Mouse (Mus musculus): ENCODE data around the gene Olfr1495. TPM values are rescaled to one million over a fixed set of nuclear protein-coding genes. Genes with fewer than 3 reads are reported as not detected.

Olfr1495 gene
- not detected for total RNA-seq (2023)

DNA sequence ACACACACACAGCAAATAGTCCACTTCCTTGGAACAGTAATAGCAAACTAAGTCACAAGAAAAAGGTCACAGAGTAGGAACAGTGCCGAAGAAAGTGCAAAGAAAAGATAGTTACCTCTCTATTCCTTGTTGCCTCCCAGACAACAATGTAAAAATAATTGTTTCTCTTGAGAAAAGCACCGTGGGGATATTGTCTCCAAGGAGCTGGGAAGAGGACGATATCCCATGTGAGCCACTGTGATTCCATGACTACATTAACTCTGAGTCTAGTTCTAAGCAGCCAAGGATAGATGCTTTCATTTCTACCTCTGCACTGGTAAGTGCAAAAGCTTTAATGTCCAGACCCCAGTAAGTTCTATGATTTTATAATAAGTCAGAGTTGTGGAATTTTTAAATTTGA, at the start of gene Olfr1495:
Gene Olfr1495 (plus strand): TSS at position 301 of the 400 bp plus-strand sequence.

DNA sequence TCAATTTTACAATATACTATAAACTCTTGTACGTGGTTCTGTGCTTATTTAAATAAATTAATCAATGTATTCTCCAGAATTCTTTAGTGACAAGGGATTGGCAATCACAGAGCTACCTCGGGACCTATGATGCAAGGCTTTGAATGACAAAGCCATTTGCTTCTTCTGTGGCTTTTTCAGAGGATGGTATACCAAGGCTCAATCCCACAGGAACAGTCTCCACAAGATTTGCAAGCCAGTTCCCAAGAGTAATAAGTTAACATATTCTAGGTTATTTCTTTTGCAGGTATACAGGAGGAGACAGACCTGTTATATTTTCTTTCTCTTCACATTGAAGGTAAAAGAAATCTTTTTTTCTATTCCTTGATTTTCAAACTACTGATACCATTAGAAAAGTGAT, 41.4 kb upstream of the Olfr1495 start, which contains the start of gene Olfr1493-ps1:
Gene Olfr1493-ps1 (plus strand): TSS at position 301 of the 400 bp plus-strand sequence.

DNA sequence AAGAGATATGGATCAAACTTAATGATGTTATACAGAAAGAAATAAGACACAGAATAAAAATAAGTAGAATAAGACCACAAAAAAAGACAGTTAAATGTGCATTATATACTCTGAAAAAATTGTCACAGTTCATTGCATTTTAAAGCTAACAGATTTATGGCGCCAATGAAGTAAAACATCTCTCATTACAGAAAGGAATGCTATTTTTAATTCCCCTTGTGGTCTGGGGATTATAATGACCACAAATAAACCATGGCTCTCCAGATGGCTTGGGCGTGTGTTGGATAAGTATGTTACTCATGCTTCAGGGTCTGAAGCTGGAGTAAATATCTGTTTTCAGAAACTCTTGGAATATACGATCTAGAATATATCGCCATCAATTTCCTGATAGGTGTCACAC, 25.0 kb upstream of the Olfr1495 start, which contains the start of gene Olfr1494:
Gene Olfr1494 (plus strand): TSS at position 301 of the 400 bp plus-strand sequence.

DNA sequence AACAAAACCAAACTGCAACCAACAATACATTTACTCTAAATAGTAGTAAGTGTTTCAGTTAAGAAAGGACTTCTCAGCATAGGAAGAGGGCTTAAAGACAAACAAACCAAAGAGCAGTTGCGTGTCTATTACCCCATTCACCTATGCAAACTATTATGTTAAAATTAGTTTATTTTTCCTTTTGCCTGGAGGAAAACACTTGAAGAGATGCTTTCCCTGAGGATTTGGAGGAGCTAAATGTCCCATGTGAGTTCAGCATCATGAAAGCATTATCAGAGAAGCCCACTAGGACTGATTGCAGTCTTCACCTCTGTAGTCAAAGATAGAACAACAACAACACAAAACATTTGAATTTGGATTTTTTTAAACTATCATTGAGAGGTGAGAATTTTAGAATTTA, 13.2 kb downstream of the Olfr1495 start, which contains the start of gene Olfr1496:
Gene Olfr1496 (plus strand): TSS at position 301 of the 400 bp plus-strand sequence.

DNA sequence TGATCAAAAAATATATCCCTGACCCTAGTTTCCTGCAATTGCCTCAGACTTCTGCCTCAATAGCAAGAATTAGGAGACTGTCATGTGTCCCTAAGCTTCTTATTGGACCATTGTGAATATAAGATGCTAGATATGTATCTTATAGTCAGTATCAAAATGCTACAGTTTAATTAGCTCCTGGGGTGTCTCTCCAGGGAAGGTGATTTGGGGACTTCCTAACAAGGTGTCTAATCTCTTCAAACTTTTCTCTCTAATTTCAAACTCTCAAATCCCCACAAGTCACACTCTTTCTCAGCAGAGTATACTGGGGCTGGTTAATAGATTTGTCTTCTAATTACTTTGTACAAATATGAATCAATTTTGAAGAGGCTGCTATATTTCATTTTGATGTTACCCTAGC, 33.7 kb downstream of the Olfr1495 start, which contains the start of gene Olfr1497:
Gene Olfr1497 (minus strand): TSS at position 101 of the 400 bp plus-strand sequence.

DNA sequence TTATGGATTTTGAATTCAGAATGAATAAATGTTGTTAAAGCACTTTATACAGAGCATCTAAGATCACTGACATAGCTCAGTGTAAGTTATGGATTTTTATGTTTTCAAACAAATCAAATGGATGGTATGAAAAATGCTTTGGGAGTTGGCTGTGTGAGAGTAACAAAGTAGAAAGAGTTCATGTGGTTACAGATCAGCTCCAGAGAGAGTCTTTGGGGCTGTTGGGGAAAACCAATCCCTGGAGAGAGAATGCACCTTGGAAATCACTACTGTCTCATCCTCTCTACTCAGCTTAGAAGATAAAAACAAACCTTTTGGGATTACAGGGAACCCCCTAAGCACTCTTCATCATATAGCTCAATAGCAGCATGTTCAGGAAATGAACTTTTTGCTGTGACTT, 54.9 kb downstream of the Olfr1495 start, which contains the start of gene Olfr1499:
Gene Olfr1499 (minus strand): TSS at position 101 of the 400 bp plus-strand sequence.

Other genes starting within 250 kb of the Olfr1495 start
- gene Olfr1480, start 236.7 kb upstream of the Olfr1495 start, total RNA-seq (2023), result not detected
- gene Olfr1484, start 181.1 kb upstream of the Olfr1495 start, total RNA-seq (2023), result not detected
- gene Olfr1487, start 147.2 kb upstream of the Olfr1495 start, total RNA-seq (2023), result not detected
- not detected for gene Olfr1489, start 133.0 kb upstream of the Olfr1495 start, total RNA-seq (2023)
- not detected for gene Olfr1490, start 113.5 kb upstream of the Olfr1495 start, total RNA-seq (2023)
- not detected for gene Olfr1491, start 67.3 kb upstream of the Olfr1495 start, total RNA-seq (2023)
- not detected for gene Olfr1493-ps1, start 41.3 kb upstream of the Olfr1495 start, total RNA-seq (2023)
- gene Olfr1494, start 24.9 kb upstream of the Olfr1495 start, total RNA-seq (2023), result not detected
- gene Olfr1496, start 13.3 kb downstream of the Olfr1495 start, total RNA-seq (2023), result not detected
- gene Olfr1497, start 33.6 kb downstream of the Olfr1495 start, total RNA-seq (2023), result not detected
- gene Olfr1499, start 54.8 kb downstream of the Olfr1495 start, total RNA-seq (2023), result not detected
- gene Olfr1500, start 65.9 kb downstream of the Olfr1495 start, total RNA-seq (2023), result not detected
- gene Olfr1501, start 86.1 kb downstream of the Olfr1495 start, total RNA-seq (2023), result not detected
- gene Olfr1502, start 97.2 kb downstream of the Olfr1495 start, total RNA-seq (2023), result not detected
- not detected for gene Olfr1504, start 133.3 kb downstream of the Olfr1495 start, total RNA-seq (2023)
- not detected for gene Olfr1505, start 148.9 kb downstream of the Olfr1495 start, total RNA-seq (2023)